9 mouse cellular contexts compared by ENCODE assay signal in genomic region chr1:168430868-168431710, GRCm38 (mm10). TPM values are rescaled to one million over a fixed set of nuclear protein-coding genes. Genes with fewer than 3 reads are reported as not detected.
A peak's percentile ranks its signal among the peaks of the same experiment; 100 is the strongest.
DNase-seq lines count a peak whose midpoint lies in the region; ATAC-seq and TF ChIP-seq lines count a peak whose summit lies in the region.
"Had no signal": no experiment of that assay in that cellular context is flagged by ENCODE, and none has a peak within 500 bp of the region (broad histone marks: within the 10 kb centered on the region; RNA-seq: fewer than 3 reads in every experiment).

No protein-coding gene starts in this region.

- no peaks in the 10 kb centered on the region for H3K27me3 ChIP-seq in forebrain, embryonic 15.5 days
- H3K27me3 ChIP-seq in hindbrain, embryonic 15.5 days: no peaks in the 10 kb centered on the region
- peaks cover 4% of the 10 kb centered on the region for H3K27me3 ChIP-seq in liver, embryonic 16.5 days (ENCODE audit: control insufficient read depth, insufficient read depth, low read depth, low read length)
- H3K27me3 ChIP-seq: Patski had no signal

- H3K9me3 ChIP-seq in forebrain, embryonic 15.5 days: no peaks in the 10 kb centered on the region
- H3K9me3 ChIP-seq in hindbrain, embryonic 15.5 days: no peaks in the 10 kb centered on the region
- H3K9me3 ChIP-seq in liver, embryonic 16.5 days (replicated peaks; ENCODE audit: control insufficient read depth, low read length): no peaks in the 10 kb centered on the region

- no peaks in the 10 kb centered on the region for H3K36me3 ChIP-seq in forebrain, embryonic 15.5 days
- no peaks in the 10 kb centered on the region for H3K36me3 ChIP-seq in hindbrain, embryonic 15.5 days
- H3K36me3 ChIP-seq in liver, embryonic 16.5 days (ENCODE audit: control insufficient read depth, insufficient read depth): no peaks in the 10 kb centered on the region

- 0 out of 2 replicates have a peak, but pooled peaks have one; percentile 16 for ATAC-seq in cerebellum, adult (ENCODE audit: insufficient number of reproducible peaks, low FRiP score, low TSS enrichment)
- ATAC-seq in forebrain, embryonic 15.5 days (replicated peaks): no peak
- no peak for ATAC-seq in hindbrain, embryonic 15.5 days (ENCODE audit: low FRiP score, low read depth)
- ATAC-seq in liver, embryonic 16.5 days (ENCODE audit: low read depth): no peak

- no peak for TF ChIP-seq CTCF in olfactory bulb, adult 2 months (IDR thresholded peaks at IDR 0.05; ENCODE audit: insufficient read depth, low read depth, low read length)

- WGBS in forebrain, embryonic 15.5 days: under 1% methylated on average over 37 of the region's 37 CpGs
- under 1% methylated on average over 37 of the region's 37 CpGs for WGBS in hindbrain, embryonic 15.5 days
- under 1% methylated on average over 37 of the region's 37 CpGs for WGBS in liver, embryonic 16.5 days (ENCODE audit: insufficient replicate concordance)
- WGBS in olfactory bulb, adult 2 months: under 1% methylated on average over 37 of the region's 37 CpGs

- peak overlapping the region; percentile 55 for H3K4me3 ChIP-seq in forebrain, embryonic 15.5 days
- H3K4me3 ChIP-seq in hindbrain, embryonic 15.5 days: peak overlapping the region; percentile 93
- H3K4me3 ChIP-seq in liver, embryonic 16.5 days (ENCODE audit: low read depth, low read length): peak overlapping the region; percentile 60
- H3K4me3 ChIP-seq in olfactory bulb, adult 2 months (ENCODE audit: insufficient read depth, low read depth, low read length): peak overlapping the region; percentile 95

- peaks cover 15% of the 10 kb centered on the region for H3K4me1 ChIP-seq in forebrain, embryonic 15.5 days
- peaks cover 25% of the 10 kb centered on the region for H3K4me1 ChIP-seq in hindbrain, embryonic 15.5 days (replicated peaks)
- no peaks in the 10 kb centered on the region; the same call in 1 of the 2 replicates for H3K4me1 ChIP-seq in liver, embryonic 16.5 days (ENCODE audit: control insufficient read depth, low read depth, low read length)
- no peaks in the 10 kb centered on the region for H3K4me1 ChIP-seq in olfactory bulb, adult 2 months (ENCODE audit: control insufficient read depth, insufficient read depth, low read length)

- H3K9ac ChIP-seq in forebrain, embryonic 15.5 days (replicated peaks): peak overlapping the region; percentile 84
- H3K9ac ChIP-seq in hindbrain, embryonic 15.5 days: peak overlapping the region; percentile 97
- peak overlapping the region; percentile 58 for H3K9ac ChIP-seq in liver, embryonic 16.5 days (ENCODE audit: low read depth, low read length)

- TF ChIP-seq POLR2A in olfactory bulb, adult 2 months (IDR thresholded peaks at IDR 0.05; ENCODE audit: insufficient read depth, low read depth, low read length): peak; percentile 20; the same call in 1 of the 2 replicates

- peak overlapping the region; percentile 98 for H3K27ac ChIP-seq in forebrain, embryonic 15.5 days (replicated peaks)
- peak overlapping the region; percentile 98 for H3K27ac ChIP-seq in hindbrain, embryonic 15.5 days (replicated peaks)
- H3K27ac ChIP-seq in liver, embryonic 16.5 days (ENCODE audit: low read length): peak overlapping the region; percentile 8
- H3K27ac ChIP-seq in olfactory bulb, adult 2 months (ENCODE audit: insufficient read depth, low read depth, low read length): peak overlapping the region; percentile 99

- peak; percentile 54 for DNase-seq in ovary, postnatal 36 days (ENCODE audit: low spot score)
- DNase-seq in ovary, postnatal 14 days (ENCODE audit: low spot score): no peak
- DNase-seq in layer of hippocampus, adult 11-12 months (ENCODE audit: low spot score): no peak

- H3K4me2 ChIP-seq in forebrain, embryonic 15.5 days (replicated peaks): peak overlapping the region; percentile 65
- H3K4me2 ChIP-seq in hindbrain, embryonic 15.5 days: peak overlapping the region; percentile 66
- H3K4me2 ChIP-seq in liver, embryonic 16.5 days (ENCODE audit: low read depth, low read length): peak overlapping the region; percentile 74

RNA-seq across cellular contexts. Expression of gene Pbx1, which starts 1.0 kb away (rescaled TPM):
- 87.4 and 90.5 TPM in 2 replicates for polyA plus RNA-seq in forebrain, embryonic 15.5 days (2015; fragmentation: Nextera tagmentation; extraction: Ambion mirVana)
- polyA plus RNA-seq in hindbrain, embryonic 15.5 days (2015; fragmentation: Nextera tagmentation; extraction: Ambion mirVana): 44.2 and 57.0 TPM in 2 replicates
- polyA plus RNA-seq in liver, embryonic 16.5 days (2015; fragmentation: Nextera tagmentation; extraction: Ambion mirVana): 1.8 and 2.1 TPM in 2 replicates
- 133 and 332 TPM in 2 replicates for polyA plus RNA-seq in olfactory bulb, adult 2 months (2012; ENCODE audit: insufficient read depth, insufficient read length, low replicate concordance, missing spikeins)

Comparison
In these comparisons a context has a peak if more than half of its experiments do, and no peak if none do; other contexts are left out.
1. H3K27ac ChIP-seq: peak in every context shown above with its lines; median percentile 99 in olfactory bulb, adult 2 months; 98 in forebrain, embryonic 15.5 days; 98 in hindbrain, embryonic 15.5 days; 8 in liver, embryonic 16.5 days.
2. RNA of gene Pbx1, which starts 1.0 kb away (polyA plus RNA-seq): 133 to 332 TPM in olfactory bulb, adult 2 months, 87.4 to 90.5 TPM in forebrain, embryonic 15.5 days and 44.2 to 57.0 TPM in hindbrain, embryonic 15.5 days; 1.8 to 2.1 TPM in liver, embryonic 16.5 days; every median in the first group is over 10 times any median in the second.
3. Peak in every context shown above with its lines, with median percentiles within 50 percentile points of each other: H3K4me2 ChIP-seq, H3K4me3 ChIP-seq and H3K9ac ChIP-seq.